Mouse (Mus musculus) ES-E14 (cell line): Measurements from ENCODE around the gene Vcl.

ENCODE experiments used
- HCFC1 ChIP-seq: IDR thresholded peaks from 2 replicates; pipeline ENCODE4 v1.6.1; 2012; ENCODE audit warnings: low read length, inconsistent platforms, borderline replicate concordance; ENCODE audit not compliant: insufficient read depth
- MAFK ChIP-seq: IDR thresholded peaks from 2 replicates; pipeline ENCODE4 v1.6.1; 2014; ENCODE audit warnings: mild to moderate bottlenecking, low read depth, low read length, inconsistent platforms; ENCODE audit not compliant: insufficient read depth

DNA sequence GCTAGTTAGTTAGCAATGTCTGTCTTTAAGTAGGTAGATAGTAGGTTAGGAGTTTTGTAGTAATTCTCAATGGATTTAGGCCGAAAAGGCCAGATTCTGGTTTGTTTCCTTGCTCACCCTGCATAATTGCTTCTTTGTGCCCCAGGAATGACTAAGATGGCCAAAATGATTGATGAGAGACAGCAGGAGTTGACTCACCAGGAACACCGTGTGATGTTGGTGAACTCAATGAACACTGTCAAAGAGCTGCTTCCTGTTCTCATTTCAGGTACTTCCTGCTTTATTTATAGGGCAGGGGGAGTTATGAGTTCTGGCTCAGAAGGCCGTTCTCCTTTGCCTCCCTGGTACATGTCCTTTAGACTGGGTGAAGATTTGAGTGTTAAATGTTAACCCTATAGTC, 56.3 kb downstream of the Vcl start:
- no peak for TF ChIP-seq MAFK
- no peak for TF ChIP-seq HCFC1
